Mouse (Mus musculus) embryonic facial prominence, embryonic 13.5 days (tissue): ENCODE measurements around the gene Pnpla6. TPM values are rescaled to one million over a fixed set of nuclear protein-coding genes. Genes with fewer than 3 reads are reported as not detected.

Experiments
- ATAC-seq: fragments of 200-750 bp; cut with Nextera tagmentation; 2 replicates; pipeline ENCODE4 v1.8.0; 2017; ENCODE audit warnings: low read depth; ENCODE audit not compliant: insufficient number of reproducible peaks, insufficient read depth, low FRiP score, low TSS enrichment
- H3K27ac ChIP-seq: fragments of 300-500 bp; sonication (generic); 2 replicates; pipeline ENCODE4 v1.5.1; 2015; ENCODE audit warnings: moderate library complexity, mild to moderate bottlenecking, inconsistent platforms
- H3K27me3 ChIP-seq: fragments of 300-500 bp; sonication (generic); 2 replicates; pipeline ENCODE4 v1.6.1; 2015; ENCODE audit warnings: mild to moderate bottlenecking, inconsistent platforms
- H3K36me3 ChIP-seq: fragments of 300-500 bp; sonication (generic); 2 replicates; pipeline ENCODE4 v1.6.1; 2015; ENCODE audit warnings: mild to moderate bottlenecking, inconsistent platforms
- H3K4me1 ChIP-seq: fragments of 300-500 bp; sonication (generic); 2 replicates; pipeline ENCODE4 v1.6.1; 2015; ENCODE audit warnings: inconsistent platforms
- H3K4me2 ChIP-seq: fragments of 300-500 bp; sonication (generic); 2 replicates; pipeline ENCODE4 v1.6.1; 2015; ENCODE audit warnings: moderate library complexity, mild to moderate bottlenecking, inconsistent platforms
- H3K4me3 ChIP-seq: fragments of 300-500 bp; sonication (generic); 2 replicates; pipeline ENCODE4 v1.5.1; 2015; ENCODE audit warnings: mild to moderate bottlenecking, inconsistent platforms
- H3K9ac ChIP-seq: fragments of 300-500 bp; sonication (generic); 2 replicates; pipeline ENCODE4 v1.6.1; 2015; ENCODE audit warnings: mild to moderate bottlenecking, inconsistent platforms
- H3K9me3 ChIP-seq: fragments of 300-500 bp; sonication (generic); 2 replicates; pipeline ENCODE4 v1.6.1; 2016; ENCODE audit warnings: inconsistent platforms
- WGBS: fragments of 180-500 bp; shearing (Covaris S2); methylation state at CpG from one replicate; pipeline ENCODE4 v1.1.7; 2015; ENCODE audit warnings: mixed read lengths; 5-methylcytosine and 5-hydroxymethylcytosine counted together
- polyA plus RNA-seq: library from polyadenylated mRNA; unstranded; fragments of >200 nt; fragmentation: Nextera tagmentation; extraction: Ambion mirVana; gene quantifications from 2 replicates; pipeline ENCODE4 v1.2.1, GENCODE M21; 2015

Pnpla6 gene
- polyA plus RNA-seq, 1 experiment from 2014 or later, result 26.5 TPM

DNA sequence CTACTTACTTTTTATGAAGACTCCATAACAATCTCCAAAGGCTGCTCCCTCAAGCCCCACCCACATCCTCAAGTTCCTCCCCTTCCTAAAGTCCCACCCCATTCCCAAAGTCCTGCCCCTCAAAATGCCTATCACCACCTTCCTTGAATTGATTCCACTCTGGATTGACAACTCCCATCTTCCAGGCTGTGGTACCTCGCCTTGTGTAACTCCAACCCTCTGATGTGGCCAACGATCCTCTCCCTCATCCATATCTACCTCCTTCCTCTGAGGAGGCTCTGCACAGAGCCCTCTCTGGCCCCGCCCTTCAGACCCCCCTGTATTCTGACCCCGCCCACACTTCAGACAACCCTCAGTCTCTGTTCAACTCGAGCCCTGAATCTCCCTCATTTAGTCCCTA is 30.0 kb upstream of the Pnpla6 start:
- peaks cover 3% of the 10 kb centered on the region; the same call in 1 of the 2 replicates for H3K4me1 ChIP-seq
- no peaks in the 10 kb centered on the region for H3K27me3 ChIP-seq
- H3K4me3 ChIP-seq, result no peak overlapping the region
- H3K9me3 ChIP-seq, result no peaks in the 10 kb centered on the region
- ATAC-seq, result no peak
- H3K27ac ChIP-seq, result no peak overlapping the region
- H3K4me2 ChIP-seq, result no peak overlapping the region
- no peaks in the 10 kb centered on the region for H3K36me3 ChIP-seq
- 19% methylated on average over 5 of the region's 5 CpGs for WGBS
- no peak overlapping the region for H3K9ac ChIP-seq

DNA sequence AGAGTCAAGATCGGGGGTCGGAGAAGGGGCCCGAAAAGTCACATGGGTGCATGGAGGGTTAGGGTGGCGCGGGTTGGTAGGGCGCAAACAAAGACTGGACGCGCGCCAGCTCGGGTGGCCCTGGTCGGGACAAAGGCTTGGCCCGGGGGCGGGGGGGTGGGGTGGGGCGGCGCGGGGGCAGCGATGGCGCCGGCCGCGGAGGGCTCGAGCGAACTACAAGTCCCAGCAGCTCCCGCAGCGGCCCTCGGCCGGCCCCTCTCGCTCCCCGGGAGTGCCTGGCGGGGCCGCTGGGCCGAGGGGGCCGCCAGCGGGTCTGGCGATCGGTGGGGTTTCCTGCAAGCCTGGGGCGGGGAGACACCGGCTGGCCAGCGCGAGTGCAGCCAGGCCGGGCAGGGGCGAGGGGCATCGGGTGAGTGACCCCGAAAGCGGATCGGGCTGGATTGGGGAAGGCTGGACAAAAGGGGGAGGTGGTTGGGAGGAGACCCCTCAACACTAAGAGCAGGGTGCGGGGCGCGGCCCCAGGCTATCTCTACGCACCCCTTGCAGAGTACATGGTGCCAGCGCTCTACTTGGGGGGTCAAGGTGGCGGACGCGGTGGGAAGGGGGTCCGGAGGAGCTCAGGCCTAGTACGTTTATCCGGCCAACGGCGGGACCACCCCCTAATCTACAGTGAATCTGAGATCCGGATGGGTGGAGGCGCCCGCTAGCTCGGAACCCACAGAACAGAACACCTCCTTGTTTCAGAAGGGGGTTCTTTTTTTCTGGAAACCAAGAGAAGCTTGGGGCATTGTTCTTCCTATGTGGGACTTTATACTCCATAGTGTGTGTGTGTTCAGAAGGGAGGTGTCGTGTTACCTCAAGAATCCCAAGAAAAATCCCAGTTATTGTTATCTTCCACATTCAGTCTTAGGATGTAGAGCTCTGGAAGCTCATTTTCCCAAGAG is 22.0 kb upstream of the Pnpla6 start, which contains the start of gene Zfp358:
Zfp358 (plus strand) TSS at position 238 of the 944 bp plus-strand sequence.
- peaks cover 14% of the 10 kb centered on the region for H3K4me1 ChIP-seq
- H3K9ac ChIP-seq, result peak within 1 kb of the TSS; percentile 99
- ATAC-seq, result peak; percentile 85
- H3K4me3 ChIP-seq, result peak within 1 kb of the TSS; percentile 86
- WGBS, result 1% methylated on average over 64 of the region's 64 CpGs
- H3K4me2 ChIP-seq, result peak within 1 kb of the TSS; percentile 72
- peaks cover 24% of the 10 kb centered on the region for H3K9me3 ChIP-seq
- H3K27me3 ChIP-seq, result no peaks in the 10 kb centered on the region
- peaks cover 37% of the 10 kb centered on the region for H3K36me3 ChIP-seq
- peak within 1 kb of the TSS; percentile 94 for H3K27ac ChIP-seq

DNA sequence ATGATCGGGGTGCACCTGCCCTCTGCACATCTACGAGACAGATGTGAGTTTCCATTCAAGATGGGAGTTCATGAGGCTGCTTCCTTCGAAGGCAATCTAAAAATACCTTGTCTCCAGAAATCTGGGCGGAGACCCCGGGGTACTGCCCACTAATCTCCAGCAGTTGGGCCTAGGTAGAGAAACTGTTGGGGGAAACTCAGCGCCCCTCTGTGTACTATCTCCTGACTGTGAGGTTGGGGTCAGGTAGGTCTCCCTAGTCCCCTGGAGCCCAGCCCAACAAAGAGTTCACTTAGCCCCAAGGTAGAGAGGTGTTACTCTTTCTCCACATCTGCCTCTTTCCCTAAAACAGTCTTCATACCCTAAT is 21.4 kb upstream of the Pnpla6 start:
- Histone ChIP-seq H3K4me1 (peaks cover 14% of the 10 kb centered on the region), H3K27me3 (no peaks in the 10 kb centered on the region)

DNA sequence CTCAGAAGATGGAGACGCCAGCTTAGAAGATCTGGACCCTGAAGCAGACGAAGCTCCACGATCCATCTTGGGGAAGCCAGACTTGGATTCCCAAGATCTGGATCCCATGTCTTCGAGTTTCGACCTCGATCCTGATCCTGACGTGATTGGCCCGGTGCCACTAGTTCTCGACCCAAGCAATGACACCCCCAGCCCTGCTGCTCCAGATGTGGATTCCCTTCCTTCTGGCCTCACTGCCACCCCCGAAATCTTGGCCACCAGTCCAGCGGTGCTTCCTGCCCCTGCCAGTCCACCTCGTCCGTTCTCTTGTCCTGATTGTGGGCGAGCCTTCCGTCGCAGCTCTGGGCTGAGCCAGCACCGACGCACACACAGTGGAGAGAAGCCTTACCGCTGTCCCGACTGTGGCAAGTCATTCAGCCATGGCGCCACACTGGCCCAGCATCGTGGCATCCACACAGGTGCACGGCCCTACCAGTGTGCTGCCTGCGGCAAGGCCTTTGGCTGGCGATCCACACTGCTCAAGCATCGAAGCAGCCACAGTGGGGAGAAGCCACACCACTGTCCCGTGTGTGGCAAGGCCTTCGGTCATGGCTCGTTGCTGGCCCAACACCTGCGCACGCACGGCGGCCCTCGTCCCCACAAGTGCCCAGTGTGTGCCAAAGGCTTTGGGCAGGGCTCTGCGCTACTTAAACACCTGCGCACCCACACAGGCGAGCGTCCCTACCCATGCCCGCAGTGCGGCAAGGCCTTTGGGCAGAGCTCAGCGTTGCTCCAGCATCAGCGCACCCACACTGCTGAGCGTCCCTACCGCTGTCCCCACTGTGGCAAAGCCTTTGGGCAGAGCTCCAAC is 19.4 kb upstream of the Pnpla6 start:
- peaks cover 39% of the 10 kb centered on the region for H3K36me3 ChIP-seq
- H3K4me3 ChIP-seq, result no peak overlapping the region
- no peaks in the 10 kb centered on the region for H3K27me3 ChIP-seq
- no peak overlapping the region for H3K27ac ChIP-seq
- no peak for ATAC-seq
- H3K4me1 ChIP-seq, result peaks cover 21% of the 10 kb centered on the region
- 96% methylated on average over 44 of the region's 44 CpGs for WGBS
- H3K9me3 ChIP-seq, result peaks cover 24% of the 10 kb centered on the region
- no peak overlapping the region for H3K9ac ChIP-seq
- H3K4me2 ChIP-seq, result no peak overlapping the region

More for the DNA sequence above, 21.4 kb upstream of the Pnpla6 start:
- H3K9ac ChIP-seq, result peak overlapping the region; percentile 99
- no peak for ATAC-seq
- peak overlapping the region; percentile 94 for H3K27ac ChIP-seq
- H3K4me2 ChIP-seq, result peak overlapping the region; percentile 72
- H3K9me3 ChIP-seq, result peaks cover 24% of the 10 kb centered on the region
- peak overlapping the region; percentile 86 for H3K4me3 ChIP-seq
- H3K36me3 ChIP-seq, result peaks cover 37% of the 10 kb centered on the region
- 36% methylated on average over 6 of the region's 6 CpGs for WGBS

DNA sequence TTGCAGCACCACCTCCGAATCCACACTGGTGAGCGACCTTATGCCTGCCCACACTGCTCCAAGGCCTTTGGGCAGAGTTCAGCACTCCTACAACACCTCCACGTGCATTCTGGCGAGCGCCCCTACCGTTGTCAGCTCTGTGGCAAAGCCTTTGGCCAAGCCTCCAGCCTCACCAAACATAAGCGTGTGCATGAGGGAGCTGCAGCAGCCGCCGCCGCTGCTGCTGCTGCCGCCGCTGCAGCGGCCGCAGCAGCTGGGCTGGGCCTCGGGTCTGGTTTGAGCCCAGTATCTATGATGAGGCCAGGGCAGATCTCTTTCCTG is 18.8 kb upstream of the Pnpla6 start:
- Histone ChIP-seq H3K27me3 (no peaks in the 10 kb centered on the region), H3K4me1 (peaks cover 27% of the 10 kb centered on the region), H3K27ac (no peak overlapping the region), H3K9me3 (peaks cover 24% of the 10 kb centered on the region), H3K4me3 (no peak overlapping the region), H3K4me2 (no peak overlapping the region), H3K36me3 (peaks cover 39% of the 10 kb centered on the region), H3K9ac (no peak overlapping the region)
- WGBS, result 96% methylated on average over 15 of the region's 15 CpGs
- ATAC-seq, result no peak

DNA sequence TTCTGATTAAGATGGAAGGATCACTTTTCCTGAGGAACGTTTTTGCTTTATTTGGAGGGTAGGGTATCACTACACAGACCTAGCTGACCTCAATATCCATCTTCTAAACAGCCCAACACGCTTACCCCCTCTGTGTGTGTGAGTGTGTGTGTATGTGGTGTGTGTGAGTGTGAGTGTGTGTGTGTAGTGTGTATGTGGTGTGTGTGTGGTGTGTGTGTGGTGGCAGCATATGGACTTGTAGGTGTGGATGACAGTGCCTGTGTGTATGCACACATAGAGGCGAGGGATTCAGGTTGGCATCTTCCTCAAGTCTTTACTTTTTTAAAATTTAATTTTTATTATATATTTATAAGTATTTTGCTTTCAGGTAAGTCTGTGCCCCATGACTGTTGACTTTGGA is 16.6 kb upstream of the Pnpla6 start:
- ATAC-seq, result no peak
- 89% methylated on average over 3 of the region's 3 CpGs for WGBS
- no peak overlapping the region for H3K27ac ChIP-seq
- peaks cover 37% of the 10 kb centered on the region for H3K4me1 ChIP-seq
- no peak overlapping the region for H3K4me2 ChIP-seq
- no peaks in the 10 kb centered on the region for H3K27me3 ChIP-seq
- H3K36me3 ChIP-seq, result peaks cover 39% of the 10 kb centered on the region
- no peak overlapping the region for H3K4me3 ChIP-seq
- peaks cover 24% of the 10 kb centered on the region for H3K9me3 ChIP-seq
- no peak overlapping the region for H3K9ac ChIP-seq

DNA sequence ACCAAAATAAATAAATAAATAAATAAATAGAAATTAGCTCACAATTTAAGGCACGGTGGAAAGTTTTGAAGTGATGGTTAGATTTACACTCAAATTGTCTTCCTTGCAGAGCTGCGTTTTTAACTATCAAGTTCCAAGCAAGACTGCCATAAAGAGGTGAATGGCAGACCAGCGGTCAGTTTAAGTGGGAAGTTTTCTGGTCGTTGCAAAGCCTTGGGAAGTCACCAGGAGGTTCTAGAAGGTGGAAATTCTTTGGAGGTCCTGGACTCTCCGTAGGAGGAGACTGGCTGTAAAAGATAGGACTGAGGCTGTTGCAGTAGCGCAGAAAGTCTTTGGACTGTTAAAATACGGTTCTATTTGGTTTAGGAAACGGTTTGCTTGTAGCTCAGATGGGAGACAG is 15.4 kb upstream of the Pnpla6 start:
- peak overlapping the region; percentile 88 for H3K9ac ChIP-seq
- peak overlapping the region; percentile 92 for H3K27ac ChIP-seq
- H3K27me3 ChIP-seq, result no peaks in the 10 kb centered on the region
- H3K4me2 ChIP-seq, result peak overlapping the region; percentile 88
- H3K4me1 ChIP-seq, result peaks cover 28% of the 10 kb centered on the region
- H3K4me3 ChIP-seq, result peak overlapping the region; percentile 79
- WGBS, result 8% methylated on average over 8 of the region's 8 CpGs
- peaks cover 38% of the 10 kb centered on the region for H3K36me3 ChIP-seq
- ATAC-seq, result 0 out of 2 replicates have a peak, but pooled peaks have one; percentile 21
- peaks cover 18% of the 10 kb centered on the region for H3K9me3 ChIP-seq

DNA sequence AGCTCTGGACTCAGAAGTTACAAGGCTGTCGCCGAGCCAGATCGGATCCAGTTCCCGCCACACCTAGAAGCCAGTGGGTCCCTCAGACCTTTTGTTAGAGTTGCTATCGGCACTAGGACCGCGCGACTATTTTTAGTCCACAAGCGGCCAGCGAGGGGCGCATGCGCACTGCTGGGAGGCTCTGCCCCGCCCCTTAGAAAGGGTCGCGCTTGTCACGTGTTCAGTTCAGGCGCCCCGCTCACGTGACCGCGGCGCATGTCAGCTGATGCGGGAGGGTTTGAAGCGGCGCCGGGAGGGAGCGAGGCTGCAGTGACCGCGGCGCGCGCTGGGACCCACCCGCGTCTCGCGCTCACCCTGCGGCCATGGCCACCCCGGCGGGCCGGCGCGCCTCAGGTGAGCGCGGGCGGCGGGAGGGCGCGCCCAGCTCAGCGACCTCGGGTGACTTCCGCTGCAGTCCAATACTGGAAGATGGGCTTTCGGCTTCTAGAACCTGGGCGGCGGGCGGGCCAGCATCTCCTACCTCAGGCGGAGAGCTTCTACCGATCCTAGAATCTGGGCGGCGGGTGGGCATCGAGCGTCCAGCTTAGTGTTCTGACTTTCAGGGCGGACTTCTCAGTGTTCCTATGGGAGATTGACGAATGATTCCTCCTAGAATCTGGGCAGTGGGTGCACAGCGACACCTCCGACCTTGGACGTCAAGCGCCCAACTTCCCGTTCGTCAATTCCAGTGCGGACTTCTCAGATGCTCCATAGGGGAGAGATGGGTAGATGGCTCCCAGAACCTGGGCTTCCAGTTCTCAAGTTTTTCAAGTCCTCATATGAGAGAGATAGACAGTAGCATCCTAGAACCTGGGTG is 14.7 kb upstream of the Pnpla6 start, which contains the start of gene Mcoln1:
Mcoln1 (plus strand) TSS at position 223 of the 856 bp plus-strand sequence.
- ATAC-seq, result peak; percentile 85
- Histone ChIP-seq H3K9me3 (peaks cover 11% of the 10 kb centered on the region; the same call in 1 of the 2 replicates), H3K36me3 (peaks cover 37% of the 10 kb centered on the region), H3K4me2 (peak within 1 kb of the TSS; percentile 88), H3K4me3 (peak within 1 kb of the TSS; percentile 79), H3K4me1 (peaks cover 28% of the 10 kb centered on the region), H3K27me3 (no peaks in the 10 kb centered on the region), H3K9ac (peak within 1 kb of the TSS; percentile 88), H3K27ac (peak within 1 kb of the TSS; percentile 92)
- whole genome bisulfite sequencing, result under 1% methylated on average over 70 of the region's 70 CpGs

DNA sequence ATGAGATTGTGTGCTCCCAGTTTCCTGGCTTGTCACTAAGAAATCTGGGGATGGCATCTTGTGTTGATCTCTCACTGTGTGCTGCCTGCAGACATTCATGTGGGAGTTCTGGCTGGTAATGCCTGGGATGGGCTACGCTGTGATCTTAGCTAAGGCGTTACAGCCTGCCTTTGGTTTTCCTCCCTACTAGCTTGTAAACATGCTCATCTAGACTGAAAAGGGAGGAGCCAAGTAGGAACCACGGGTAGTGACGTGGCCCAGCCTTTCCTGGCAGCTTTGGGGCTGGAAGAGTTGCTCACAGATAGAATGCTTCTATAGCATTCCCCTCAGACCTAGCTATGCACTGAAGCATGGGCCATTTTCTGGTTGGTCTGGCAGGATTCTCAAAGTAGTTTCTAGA is 13.0 kb upstream of the Pnpla6 start:
- 59% methylated on average over 4 of the region's 4 CpGs for WGBS
- Histone ChIP-seq H3K36me3 (peaks cover 37% of the 10 kb centered on the region), H3K27ac (no peak overlapping the region), H3K4me2 (no peak overlapping the region; the same call in 1 of the 2 replicates), H3K9ac (peak overlapping the region; percentile 37; the same call in 1 of the 2 replicates), H3K9me3 (no peaks in the 10 kb centered on the region), H3K27me3 (no peaks in the 10 kb centered on the region), H3K4me1 (peaks cover 23% of the 10 kb centered on the region), H3K4me3 (no peak overlapping the region)
- ATAC-seq, result no peak

DNA sequence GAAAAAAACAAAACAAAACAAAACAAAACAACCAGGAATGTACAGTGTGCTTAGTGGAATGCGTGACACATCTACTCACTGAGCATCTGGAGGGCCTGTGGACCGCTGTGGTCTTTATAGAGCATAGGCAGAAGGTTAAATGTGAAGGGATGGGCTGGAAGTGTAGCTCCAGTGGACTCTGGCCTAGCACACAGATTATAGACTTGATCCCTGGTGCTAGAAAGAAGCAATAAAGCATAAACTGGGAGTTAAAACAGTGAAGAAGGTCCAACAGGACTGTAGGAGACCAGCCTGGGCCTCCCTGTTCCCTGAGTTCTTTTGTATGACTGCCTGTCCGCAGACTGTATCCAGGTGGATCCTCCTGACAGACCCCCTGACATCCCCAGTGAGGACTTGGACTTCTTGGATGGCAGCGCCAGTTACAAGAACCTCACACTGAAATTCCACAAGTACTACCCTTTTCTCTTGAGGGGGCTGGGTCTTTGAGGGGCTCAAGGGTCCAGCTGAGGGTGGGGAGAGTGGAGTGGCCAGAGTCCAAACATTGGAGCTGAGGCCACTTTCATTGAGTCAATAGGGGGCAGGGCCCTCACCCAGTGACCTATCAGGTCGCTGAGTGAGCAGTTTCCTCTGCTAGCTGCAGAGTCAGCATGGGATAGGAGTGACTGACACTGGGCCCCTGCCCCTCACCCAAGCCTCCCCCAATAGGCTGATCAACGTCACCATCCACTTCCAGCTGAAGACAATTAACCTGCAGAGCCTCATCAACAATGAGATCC is 7.0 kb upstream of the Pnpla6 start:
- Histone ChIP-seq H3K36me3 (peaks cover 86% of the 10 kb centered on the region), H3K4me3 (no peak overlapping the region), H3K4me2 (no peak overlapping the region), H3K27me3 (no peaks in the 10 kb centered on the region), H3K9ac (no peak overlapping the region), H3K9me3 (no peaks in the 10 kb centered on the region), H3K4me1 (no peaks in the 10 kb centered on the region), H3K27ac (no peak overlapping the region)
- ATAC-seq, result no peak
- 86% methylated on average over 6 of the region's 6 CpGs for WGBS
